Mouse (Mus musculus) adrenal gland, postnatal 4 days (tissue): ENCODE data around the gene Sh2b3. TPM values are rescaled to one million over a fixed set of nuclear protein-coding genes. Genes with fewer than 3 reads are reported as not detected.

ENCODE experiments used
- DNase-seq, 2 experiments: peaks; one replicate each; pipeline ENCODE4 v3.0.0; 2021 to 2022; ENCODE audit warnings: low spot score in 2 of 2, mixed read lengths in 2 of 2
- total RNA-seq, 2 experiments: library from RNA; stranded (reverse); gene quantifications; 2 replicates each; pipeline ENCODE4 v1.2.3; 2021

Gene Sh2b3
- total RNA-seq, 2 experiments from 2014 or later, result 49.7 to 54.1 TPM

- DNase-seq, result no peak
Observed at GRCm38 (mm10) chr5:121825606-121826005, 11.8 kb downstream of the Sh2b3 start.

- DNase-seq, result no peak
Observed at GRCm38 (mm10) chr5:121824121-121824520, 13.3 kb downstream of the Sh2b3 start.

GRCm38 (mm10) chr5:121823668-121824067, 13.8 kb downstream of the Sh2b3 start:
- no peak for DNase-seq

- DNase-seq, result no peak
Observed at GRCm38 (mm10) chr5:121822786-121823505, 14.5 kb downstream of the Sh2b3 start.

- DNase-seq, result no peak
Observed at GRCm38 (mm10) chr5:121821552-121821951, 15.9 kb downstream of the Sh2b3 start.

DNA sequence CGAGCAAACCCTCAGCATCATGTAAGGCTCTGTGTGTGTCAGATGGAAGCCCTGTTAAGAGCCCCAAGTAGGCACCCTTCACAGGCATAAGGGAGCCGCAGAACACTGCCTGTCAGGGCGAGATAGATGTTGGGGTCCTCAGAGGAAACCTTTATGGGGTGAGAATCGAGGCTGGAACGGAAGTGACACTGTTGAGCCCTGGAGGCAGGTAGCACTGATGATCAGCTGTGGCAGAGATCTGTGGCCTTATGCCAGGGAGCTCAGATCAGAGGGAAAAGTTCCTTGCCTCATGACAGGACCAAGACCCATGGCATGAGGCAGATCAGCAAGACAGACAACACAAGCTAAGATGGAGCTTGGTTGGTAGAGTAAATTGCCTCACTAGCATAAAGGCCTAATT, 16.3 kb downstream of the Sh2b3 start:
- no peak for DNase-seq

- DNase-seq, result no peak
Observed at GRCm38 (mm10) chr5:121820657-121821056, 16.8 kb downstream of the Sh2b3 start.

GRCm38 (mm10) chr5:121820161-121820560, 17.3 kb downstream of the Sh2b3 start:
- no peak for DNase-seq

- no peak for DNase-seq
Observed at GRCm38 (mm10) chr5:121819559-121819958, 17.9 kb downstream of the Sh2b3 start.

DNA sequence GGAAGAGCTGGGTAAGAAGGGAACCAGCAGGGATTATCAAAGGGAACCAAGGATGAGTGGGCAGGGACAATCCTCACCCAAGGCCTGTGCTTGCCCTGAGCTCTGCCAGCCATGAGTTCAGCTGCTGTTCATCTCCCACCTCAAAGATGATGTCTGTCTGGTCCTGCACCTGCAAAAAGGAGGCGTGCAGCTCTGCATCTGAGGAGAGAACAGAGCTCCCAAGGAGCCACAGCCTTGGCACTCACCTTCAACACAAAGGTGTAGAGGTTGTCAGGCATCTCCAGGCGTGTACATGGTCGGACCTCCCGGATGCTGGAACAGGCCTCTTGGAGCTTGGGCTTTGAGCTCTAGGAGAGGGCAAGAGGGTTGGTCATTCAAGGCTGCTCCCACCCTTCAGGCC, 18.6 kb downstream of the Sh2b3 start:
- no peak for DNase-seq

- DNase-seq, result no peak
Observed at GRCm38 (mm10) chr5:121818401-121818800, 19.0 kb downstream of the Sh2b3 start.

DNA sequence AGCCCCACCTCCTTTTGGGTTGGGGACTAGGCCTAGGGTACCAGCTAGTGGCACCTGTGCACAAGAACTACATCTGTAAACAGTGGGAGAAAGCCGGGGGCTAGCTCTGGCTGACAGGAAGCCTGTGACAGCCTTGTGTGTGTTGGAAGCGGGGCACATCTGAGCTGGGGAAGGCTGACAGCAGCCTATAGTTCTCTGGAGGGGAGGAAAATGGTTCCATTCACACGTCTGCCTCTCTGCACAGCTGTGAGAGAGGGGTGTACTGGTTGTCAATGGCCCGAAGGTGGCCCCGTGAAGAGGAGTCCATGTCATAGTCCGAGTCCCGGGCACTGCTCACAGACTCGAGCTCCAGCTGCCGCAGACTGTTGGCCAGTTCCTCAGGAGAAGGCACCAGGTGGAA, 19.9 kb downstream of the Sh2b3 start:
- DNase-seq, result no peak

GRCm38 (mm10) chr5:121816611-121817010, 20.8 kb downstream of the Sh2b3 start:
- DNase-seq, result no peak

DNA sequence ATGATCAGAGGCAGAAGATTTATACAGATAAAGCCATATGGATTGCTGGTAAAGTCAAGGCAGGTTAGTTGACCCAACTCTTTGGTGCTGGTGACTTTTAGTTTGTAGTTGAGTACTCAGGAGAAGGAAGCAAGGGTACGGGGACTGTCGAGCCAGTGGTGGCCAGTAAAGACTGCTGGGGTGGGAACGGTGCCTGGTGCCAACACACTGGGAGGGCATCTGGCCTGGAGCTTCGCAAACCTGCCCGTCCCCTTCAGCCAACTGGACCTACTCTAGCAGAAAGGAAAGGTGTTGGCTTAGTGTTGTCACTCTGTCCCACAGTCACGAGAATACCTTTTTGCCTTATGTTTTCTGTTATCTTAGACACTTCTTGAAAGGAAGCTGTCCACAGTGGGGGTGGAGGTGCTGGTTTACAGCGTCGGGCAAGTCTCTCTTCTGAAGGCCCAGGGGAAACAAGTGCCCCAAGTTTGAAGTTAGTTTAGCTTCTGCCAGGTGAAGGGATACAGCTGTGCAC, 21.5 kb downstream of the Sh2b3 start:
- no peak for DNase-seq

DNA sequence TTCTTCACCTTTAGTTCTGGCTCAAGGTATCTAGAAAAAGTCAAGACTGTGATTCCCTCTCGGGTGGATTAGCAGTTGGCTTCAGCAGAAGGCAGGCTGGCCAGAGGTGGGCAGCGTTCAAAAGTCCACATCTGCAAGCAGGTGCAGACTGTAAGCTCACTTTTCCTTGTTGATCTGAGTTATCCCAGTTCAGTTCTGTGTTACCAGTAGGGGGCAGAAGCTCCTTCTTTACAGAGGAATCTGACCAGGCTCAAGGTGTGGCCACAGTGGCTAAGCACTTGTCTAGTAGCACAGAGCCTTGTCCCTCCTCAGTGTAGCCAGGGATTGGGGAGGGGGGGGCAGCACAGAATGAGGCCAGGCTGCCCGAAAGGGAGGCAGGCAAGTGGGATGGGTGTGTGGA, 22.4 kb downstream of the Sh2b3 start:
- no peak for DNase-seq

GRCm38 (mm10) chr5:121813744-121814143, 23.7 kb downstream of the Sh2b3 start:
- DNase-seq, result no peak

- DNase-seq, result no peak
Observed at GRCm38 (mm10) chr5:121812526-121813243, 24.8 kb downstream of the Sh2b3 start.

- DNase-seq, result no peak
Observed at GRCm38 (mm10) chr5:121811485-121811931, 25.9 kb downstream of the Sh2b3 start.

- DNase-seq, result no peak
Observed at GRCm38 (mm10) chr5:121810331-121811151, 26.9 kb downstream of the Sh2b3 start.

DNA sequence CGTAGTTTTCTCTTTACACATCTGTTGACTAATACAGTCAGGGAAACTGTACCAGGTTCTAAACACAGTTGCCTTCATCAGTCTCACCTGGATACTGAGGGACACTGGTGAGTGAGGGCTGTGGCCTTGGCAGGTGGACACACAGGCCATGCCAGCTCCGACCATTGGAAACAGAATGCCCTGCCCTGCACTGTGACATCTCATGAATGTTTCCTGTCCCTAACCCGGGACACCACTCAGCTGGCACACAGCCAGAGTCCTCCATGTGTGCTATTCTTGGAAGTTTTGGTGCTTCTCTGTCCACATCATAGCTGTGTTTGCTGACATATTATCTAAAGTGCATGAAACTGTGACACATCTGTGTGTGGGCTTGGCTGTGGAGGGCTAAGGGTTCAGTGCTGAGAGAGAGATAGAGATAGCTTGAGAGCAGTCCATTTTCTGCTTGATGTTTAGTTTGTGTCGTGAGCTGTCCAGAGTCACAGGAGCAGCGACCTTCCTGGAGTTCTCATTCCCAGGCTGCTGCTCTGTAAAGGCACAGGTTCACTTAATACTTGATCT, 27.7 kb downstream of the Sh2b3 start:
- DNase-seq, result no peak

DNA sequence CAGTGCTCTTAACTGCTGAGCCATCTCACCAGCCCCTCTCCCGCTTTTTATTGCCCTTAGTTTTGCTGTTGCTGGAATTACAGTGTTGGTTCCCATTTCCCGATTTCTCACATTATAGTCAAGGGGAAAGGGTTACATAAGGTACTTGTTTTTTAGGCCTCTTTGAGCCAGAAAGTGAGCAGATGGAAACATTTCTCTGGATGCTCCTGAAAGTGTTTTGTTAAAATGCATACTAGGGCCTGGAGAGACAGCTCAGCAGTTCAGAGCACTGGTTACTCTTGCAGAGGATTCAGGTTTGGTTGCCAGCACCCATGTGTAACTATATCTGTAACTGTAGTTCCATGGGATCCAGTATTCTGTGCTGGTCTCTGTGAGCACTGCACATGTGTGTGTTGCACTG, 29.2 kb downstream of the Sh2b3 start:
- DNase-seq, result no peak
